Mouse (Mus musculus): Measurements from ENCODE around the gene Rangap1. TPM values are rescaled to one million over a fixed set of nuclear protein-coding genes. Genes with fewer than 3 reads are reported as not detected.

The Rangap1 gene
- total RNA-seq, 1 experiment, result 178 TPM

DNA sequence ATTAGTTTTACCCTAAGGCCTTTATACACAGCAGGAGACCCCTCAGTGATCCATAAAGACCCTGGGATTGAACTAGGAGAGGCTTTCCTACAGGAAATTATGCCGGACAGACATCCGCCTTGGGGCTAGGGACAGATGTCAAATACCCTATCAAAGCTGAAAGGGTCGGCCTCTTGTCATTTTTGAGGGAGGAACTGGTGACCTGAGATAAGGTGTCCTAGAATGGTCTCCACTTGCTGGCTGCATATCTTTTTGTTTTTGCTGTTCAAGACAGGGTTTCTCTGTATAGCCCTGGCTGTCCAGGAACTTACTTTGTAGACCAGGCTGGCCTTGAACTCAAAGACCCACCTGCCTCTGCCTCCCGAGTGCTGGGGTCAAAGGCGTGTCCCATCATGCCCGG lies 19.2 kb upstream of the Rangap1 start:
- Histone ChIP-seq H3K9me3 (ENCODE audit: control insufficient read depth, insufficient read depth, low read depth, low read length) (no peaks in the 10 kb centered on the region), H3K4me3 (ENCODE audit: insufficient read depth in 1 of 2, low read depth in 1 of 2, low read length in 2 of 2, poor library complexity in 1 of 2, severe bottlenecking in 1 of 2) (no peak overlapping the region), H3K27ac (ENCODE audit: insufficient read depth, low read depth, low read length, poor library complexity, severe bottlenecking) (no peak overlapping the region), H3K4me1 (ENCODE audit: control insufficient read depth in 2 of 2, insufficient read depth in 2 of 2, low read length in 2 of 2, poor library complexity in 1 of 2) (peaks cover 2 to 9% of the 10 kb centered on the region in 2 experiments; a peak in 1 of 4 replicates), H3K36me3 (ENCODE audit: control insufficient read depth, insufficient read depth, low read length, poor library complexity, severe bottlenecking) (no peaks in the 10 kb centered on the region), H3K9ac (ENCODE audit: insufficient read depth, low read depth, low read length, poor library complexity, severe bottlenecking) (no peak overlapping the region)
- no peak for TF ChIP-seq MAFK (IDR thresholded peaks at IDR 0.05; ENCODE audit: insufficient read depth, low read depth, low read length)
- TF ChIP-seq HCFC1 (IDR thresholded peaks at IDR 0.05; ENCODE audit: borderline replicate concordance, insufficient read depth, low read length), result no peak
- no peak for TF ChIP-seq ZC3H11A (IDR thresholded peaks at IDR 0.05; ENCODE audit: borderline replicate concordance, low read depth, low read length)
- no peak for TF ChIP-seq CHD2 (IDR thresholded peaks at IDR 0.05; ENCODE audit: low read depth, low read length)
- TF ChIP-seq ZNF384 (IDR thresholded peaks at IDR 0.05; ENCODE audit: low read depth, low read length), result no peak
- in situ Hi-C loops (cut with MboI; ENCODE audit: low sequenced_read_pairs in 2 of 2, unreplicated experiment in 2 of 2), result no loop called here
- no peak for DNase-seq (ENCODE audit: low read depth, low spot score)

DNA sequence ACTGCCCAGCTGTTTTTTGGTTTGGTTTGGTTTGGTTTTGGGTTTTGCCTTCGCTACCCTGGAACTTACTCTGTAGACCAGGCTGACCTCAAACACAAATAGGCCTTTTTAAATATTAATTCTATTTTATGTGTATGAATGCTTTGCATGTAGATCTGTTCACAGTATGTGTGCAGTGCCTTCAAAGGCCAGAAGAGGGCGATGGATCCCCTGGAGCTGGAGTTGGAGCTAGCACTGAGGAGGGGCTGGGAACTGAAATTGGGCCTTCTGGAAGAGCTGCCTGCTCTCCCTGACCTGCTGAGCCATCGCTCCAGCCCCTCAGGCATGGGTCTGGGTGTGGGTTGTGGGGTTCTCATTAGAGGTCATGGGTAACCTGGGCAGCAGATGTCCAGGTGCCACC lies 16.6 kb upstream of the Rangap1 start:
- Histone ChIP-seq H3K9me3 (ENCODE audit: control insufficient read depth, insufficient read depth, low read depth, low read length) (no peaks in the 10 kb centered on the region), H3K4me1 (ENCODE audit: control insufficient read depth in 2 of 2, insufficient read depth in 2 of 2, low read length in 2 of 2, poor library complexity in 1 of 2) (0 out of 4 replicates have a peak, but pooled peaks cover 0 to 2% of the 10 kb centered on the region in 2 experiments), H3K4me3 (ENCODE audit: insufficient read depth in 1 of 2, low read depth in 1 of 2, low read length in 2 of 2, poor library complexity in 1 of 2, severe bottlenecking in 1 of 2) (no peak overlapping the region), H3K36me3 (ENCODE audit: control insufficient read depth, insufficient read depth, low read length, poor library complexity, severe bottlenecking) (no peaks in the 10 kb centered on the region), H3K9ac (ENCODE audit: insufficient read depth, low read depth, low read length, poor library complexity, severe bottlenecking) (no peak overlapping the region), H3K27ac (ENCODE audit: insufficient read depth, low read depth, low read length, poor library complexity, severe bottlenecking) (no peak overlapping the region)
- DNase-seq (ENCODE audit: low read depth, low spot score), result no peak
- in situ Hi-C loops (cut with MboI; ENCODE audit: low sequenced_read_pairs in 2 of 2, unreplicated experiment in 2 of 2), result no loop called here
- TF ChIP-seq ZNF384 (IDR thresholded peaks at IDR 0.05; ENCODE audit: low read depth, low read length), result no peak
- TF ChIP-seq CHD2 (IDR thresholded peaks at IDR 0.05; ENCODE audit: low read depth, low read length), result no peak
- TF ChIP-seq ZC3H11A (IDR thresholded peaks at IDR 0.05; ENCODE audit: borderline replicate concordance, low read depth, low read length), result no peak
- TF ChIP-seq MAFK (IDR thresholded peaks at IDR 0.05; ENCODE audit: insufficient read depth, low read depth, low read length), result no peak
- no peak for TF ChIP-seq HCFC1 (IDR thresholded peaks at IDR 0.05; ENCODE audit: borderline replicate concordance, insufficient read depth, low read length)

DNA sequence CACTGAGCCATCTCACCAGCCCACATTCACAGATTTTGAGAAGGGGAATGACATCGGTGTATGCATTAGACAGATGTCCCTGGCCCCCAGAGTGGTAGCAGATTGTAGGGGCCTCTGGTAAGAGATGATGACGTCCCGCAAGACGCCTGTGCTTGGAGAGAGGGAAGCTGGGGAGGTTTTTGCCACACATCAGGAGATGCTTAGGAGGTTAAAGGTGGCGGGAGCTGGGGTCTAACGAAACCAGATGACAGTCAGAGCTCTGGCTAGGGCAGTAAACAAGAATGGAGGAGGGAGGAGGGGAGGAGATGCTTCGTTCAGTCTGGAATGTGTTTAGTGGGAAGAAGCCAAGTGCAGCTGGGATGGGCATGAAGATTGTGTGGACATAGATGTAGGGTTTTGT lies 16.1 kb upstream of the Rangap1 start:
- Histone ChIP-seq H3K4me1 (ENCODE audit: control insufficient read depth in 2 of 2, insufficient read depth in 2 of 2, low read length in 2 of 2, poor library complexity in 1 of 2) (0 out of 4 replicates have a peak, but pooled peaks cover 0 to 2% of the 10 kb centered on the region in 2 experiments), H3K9me3 (ENCODE audit: control insufficient read depth, insufficient read depth, low read depth, low read length) (no peaks in the 10 kb centered on the region), H3K36me3 (ENCODE audit: control insufficient read depth, insufficient read depth, low read length, poor library complexity, severe bottlenecking) (no peaks in the 10 kb centered on the region), H3K27ac (ENCODE audit: insufficient read depth, low read depth, low read length, poor library complexity, severe bottlenecking) (no peak overlapping the region), H3K9ac (ENCODE audit: insufficient read depth, low read depth, low read length, poor library complexity, severe bottlenecking) (no peak overlapping the region), H3K4me3 (ENCODE audit: insufficient read depth in 1 of 2, low read depth in 1 of 2, low read length in 2 of 2, poor library complexity in 1 of 2, severe bottlenecking in 1 of 2) (no peak overlapping the region)
- TF ChIP-seq HCFC1 (IDR thresholded peaks at IDR 0.05; ENCODE audit: borderline replicate concordance, insufficient read depth, low read length), result no peak
- no peak for TF ChIP-seq CHD2 (IDR thresholded peaks at IDR 0.05; ENCODE audit: low read depth, low read length)
- TF ChIP-seq MAFK (IDR thresholded peaks at IDR 0.05; ENCODE audit: insufficient read depth, low read depth, low read length), result no peak
- TF ChIP-seq ZNF384 (IDR thresholded peaks at IDR 0.05; ENCODE audit: low read depth, low read length), result no peak
- TF ChIP-seq ZC3H11A (IDR thresholded peaks at IDR 0.05; ENCODE audit: borderline replicate concordance, low read depth, low read length), result no peak
- no peak for DNase-seq (ENCODE audit: low read depth, low spot score)
- in situ Hi-C loops (cut with MboI; ENCODE audit: low sequenced_read_pairs in 2 of 2, unreplicated experiment in 2 of 2), result no loop called here

DNA sequence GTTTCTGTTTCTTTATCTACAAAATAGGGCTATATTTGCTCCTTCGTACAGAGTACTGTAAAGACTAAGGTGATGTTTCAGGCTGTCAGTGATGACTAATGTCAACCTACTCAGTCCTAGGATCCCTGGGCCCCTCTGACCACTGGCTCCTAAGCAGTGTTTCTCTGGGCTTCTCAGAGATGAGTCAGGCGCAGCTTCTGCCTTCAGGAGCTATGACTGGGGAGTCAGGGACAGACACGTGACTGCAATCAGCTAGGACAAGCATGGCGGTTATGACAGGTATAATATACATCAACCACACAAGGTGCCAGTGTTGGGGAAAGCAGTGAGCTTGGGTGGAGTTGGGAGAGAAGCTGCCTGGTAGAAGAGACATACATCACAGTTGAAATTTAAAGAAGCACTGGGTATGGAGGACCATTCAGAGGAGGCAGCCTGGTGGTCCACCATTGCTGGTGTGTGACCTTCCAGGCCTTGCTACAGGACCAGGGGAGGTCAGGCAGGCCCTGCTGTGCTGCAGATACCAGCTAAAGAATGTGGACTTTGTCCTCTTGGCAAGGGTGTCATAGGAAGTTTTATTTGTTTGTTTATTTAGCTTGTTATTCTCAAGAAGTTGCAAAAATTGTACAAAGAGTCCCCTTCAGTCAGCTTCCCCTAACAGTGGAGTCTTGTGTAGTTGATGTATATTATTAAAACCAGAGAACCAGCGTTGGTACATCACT lies 15.2 kb upstream of the Rangap1 start:
- DNase-seq (ENCODE audit: low read depth, low spot score), result no peak
- Histone ChIP-seq H3K9ac (ENCODE audit: insufficient read depth, low read depth, low read length, poor library complexity, severe bottlenecking) (no peak overlapping the region), H3K27ac (ENCODE audit: insufficient read depth, low read depth, low read length, poor library complexity, severe bottlenecking) (no peak overlapping the region), H3K9me3 (ENCODE audit: control insufficient read depth, insufficient read depth, low read depth, low read length) (no peaks in the 10 kb centered on the region), H3K4me1 (ENCODE audit: control insufficient read depth in 2 of 2, insufficient read depth in 2 of 2, low read length in 2 of 2, poor library complexity in 1 of 2) (no peaks in the 10 kb centered on the region), H3K36me3 (ENCODE audit: control insufficient read depth, insufficient read depth, low read length, poor library complexity, severe bottlenecking) (no peaks in the 10 kb centered on the region), H3K4me3 (ENCODE audit: insufficient read depth in 1 of 2, low read depth in 1 of 2, low read length in 2 of 2, poor library complexity in 1 of 2, severe bottlenecking in 1 of 2) (no peak overlapping the region)
- TF ChIP-seq CHD2 (IDR thresholded peaks at IDR 0.05; ENCODE audit: low read depth, low read length), result no peak
- no peak for TF ChIP-seq MAFK (IDR thresholded peaks at IDR 0.05; ENCODE audit: insufficient read depth, low read depth, low read length)
- TF ChIP-seq ZC3H11A (IDR thresholded peaks at IDR 0.05; ENCODE audit: borderline replicate concordance, low read depth, low read length), result no peak
- TF ChIP-seq HCFC1 (IDR thresholded peaks at IDR 0.05; ENCODE audit: borderline replicate concordance, insufficient read depth, low read length), result no peak
- no peak for TF ChIP-seq ZNF384 (IDR thresholded peaks at IDR 0.05; ENCODE audit: low read depth, low read length)
- in situ Hi-C loops (cut with MboI; ENCODE audit: low sequenced_read_pairs in 2 of 2, unreplicated experiment in 2 of 2), result no loop called here
